Mouse (Mus musculus): ENCODE data around the gene Iqcf5.
A peak's percentile ranks its signal among the peaks of the same experiment; 100 is the strongest.

Gene Iqcf5

DNA sequence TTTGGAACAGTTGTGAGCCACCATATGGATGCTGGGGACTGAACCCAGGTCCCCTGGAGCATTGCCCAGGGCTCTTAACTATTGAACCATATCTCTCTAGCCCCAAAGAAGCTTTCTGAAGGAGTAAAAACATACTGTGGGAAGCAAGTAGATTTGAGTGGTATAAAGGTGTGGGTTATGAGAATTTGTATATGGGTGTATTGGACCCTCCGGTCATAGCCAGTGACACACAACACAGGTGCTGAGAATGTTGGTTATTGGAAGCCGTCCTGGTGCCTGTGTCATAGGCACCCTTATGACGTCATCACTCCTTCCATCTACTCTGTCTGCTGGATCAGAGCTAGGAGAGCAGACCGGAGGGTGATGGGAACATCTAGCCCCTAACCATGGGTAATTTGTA, at the start of gene Iqcf5:
TSS of gene Iqcf5 (plus strand) at position 301 of the 400 bp plus-strand sequence.
- DNase-seq: no peak

GRCm38 (mm10) chr9:106464751-106465541, 49.4 kb upstream of the Iqcf5 start:
- DNase-seq: peak; percentile 90

- DNase-seq: peak; percentile 83
These were observed 48.7 kb upstream of the Iqcf5 start, which contains the start of gene Gpr62 for GRCm38 (mm10) chr9:106465571-106466200. Gene Gpr62 (minus strand): TSS chr9:106465938.

- DNase-seq: peak; percentile 20
These were observed 47.7 kb upstream of the Iqcf5 start for GRCm38 (mm10) chr9:106466721-106467120.

GRCm38 (mm10) chr9:106467746-106468145, 46.6 kb upstream of the Iqcf5 start:
- DNase-seq: no peak

- DNase-seq: peak; percentile 20
These were observed 45.1 kb upstream of the Iqcf5 start for GRCm38 (mm10) chr9:106469317-106469716.

DNA sequence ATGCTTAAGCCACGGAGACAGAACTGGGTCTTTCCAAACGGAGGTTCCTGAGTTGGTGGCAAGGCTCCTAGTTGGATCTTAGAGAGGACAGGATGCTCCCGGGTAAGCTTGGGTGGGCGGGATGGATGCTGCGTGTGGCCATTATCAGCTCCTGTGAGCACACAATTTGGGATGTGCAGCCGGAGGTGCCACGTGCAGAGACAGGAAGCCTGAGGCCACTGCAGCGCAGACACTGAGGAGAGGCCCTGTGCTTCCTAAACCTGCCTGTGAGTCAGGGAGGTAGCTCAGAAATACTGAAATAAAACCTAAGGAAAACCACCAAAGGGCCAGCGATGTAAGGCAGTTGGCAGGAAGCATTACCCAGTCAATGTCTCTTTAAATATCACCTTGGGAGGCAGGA, 44.6 kb upstream of the Iqcf5 start:
- peak; percentile 12 for DNase-seq

- DNase-seq: peak; percentile 19
These were observed 43.2 kb upstream of the Iqcf5 start for GRCm38 (mm10) chr9:106470991-106471750.

DNA sequence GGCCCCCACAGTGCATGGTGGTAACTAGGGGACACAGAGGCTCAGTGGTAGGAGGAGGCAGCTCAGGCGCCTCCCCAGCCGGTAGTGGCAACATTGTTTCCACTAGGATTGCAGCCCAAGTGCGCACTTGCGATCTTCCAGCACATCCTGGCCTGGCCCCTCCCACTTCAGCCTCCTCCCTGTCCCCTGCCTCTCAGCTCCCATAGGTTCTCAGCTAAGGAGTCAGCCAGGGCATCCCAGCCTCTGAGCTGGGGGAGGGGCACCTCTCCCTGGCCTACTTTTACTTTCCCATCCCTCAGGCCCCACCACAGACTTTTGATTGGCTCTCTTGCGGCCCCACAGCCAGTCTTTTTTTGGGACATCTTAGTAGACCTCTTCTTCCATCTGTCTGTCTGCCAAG, 42.5 kb upstream of the Iqcf5 start:
- peak; percentile 48 for DNase-seq

DNA sequence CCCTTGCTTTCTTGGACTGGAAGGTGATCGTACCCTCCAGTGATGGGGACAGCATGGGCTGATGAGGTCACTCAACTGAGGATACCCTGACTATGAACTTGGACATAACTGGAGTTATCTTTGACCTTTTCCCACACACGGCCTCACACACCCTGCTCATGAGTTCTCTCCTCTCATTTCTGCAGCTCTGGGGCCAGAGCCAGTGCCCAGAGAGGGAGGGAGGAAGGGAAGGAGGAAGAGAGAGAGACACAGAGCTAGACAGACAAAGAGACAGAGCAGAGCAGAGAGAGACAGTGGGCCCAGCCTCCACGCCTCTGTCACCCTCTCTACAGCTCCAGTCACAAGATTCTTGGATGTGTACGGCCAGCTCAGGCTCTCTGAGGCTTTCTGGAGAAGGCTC, 42.1 kb upstream of the Iqcf5 start:
- DNase-seq: peak; percentile 21

GRCm38 (mm10) chr9:106473081-106473752, 41.2 kb upstream of the Iqcf5 start:
- peak; percentile 38 for DNase-seq

GRCm38 (mm10) chr9:106473753-106474105, 40.6 kb upstream of the Iqcf5 start:
- DNase-seq: peak; percentile 45

- DNase-seq: peak; percentile 78
These were observed 39.9 kb upstream of the Iqcf5 start for GRCm38 (mm10) chr9:106474456-106474855.

DNA sequence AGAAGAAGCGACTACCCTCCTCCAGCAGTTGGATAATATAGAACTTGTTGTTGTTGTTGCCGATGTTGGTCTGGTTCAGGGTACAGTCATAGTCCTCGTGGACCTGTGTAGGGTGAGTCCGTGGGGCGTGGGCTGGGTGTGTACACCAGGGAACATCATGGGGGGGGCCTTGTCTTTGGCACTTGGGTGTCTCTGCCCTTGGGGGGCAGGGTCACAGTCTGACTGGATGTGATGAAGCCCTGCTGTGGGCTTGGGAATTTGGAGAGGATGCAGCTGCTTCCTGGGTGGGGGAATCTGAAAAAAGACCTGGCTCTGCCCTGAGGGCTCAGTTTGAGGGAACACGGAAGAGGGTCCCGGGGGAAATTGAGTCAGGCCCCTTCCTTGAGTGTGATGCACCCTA, 39.3 kb upstream of the Iqcf5 start:
- DNase-seq: peak; percentile 48

DNA sequence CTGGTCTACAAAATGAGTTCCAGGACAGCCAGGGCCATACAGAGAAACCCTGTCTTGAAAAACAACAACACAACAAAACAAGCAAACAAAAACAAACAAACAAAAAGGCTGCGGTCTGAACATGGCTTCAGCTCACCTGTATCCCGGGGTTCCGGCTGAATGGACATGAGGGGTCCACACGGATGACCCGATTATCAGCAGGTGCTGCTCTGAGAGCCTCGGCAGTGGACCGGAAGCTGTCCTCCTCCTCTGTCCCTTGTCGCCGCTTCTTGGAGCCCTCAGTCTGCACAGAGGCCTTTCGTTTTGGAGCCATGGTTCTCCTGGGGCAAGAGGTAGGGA, 38.7 kb upstream of the Iqcf5 start, which contains the start of gene Rrp9:
TSS of gene Rrp9 (plus strand) at position 301 of the 339 bp plus-strand sequence.
- DNase-seq: peak; percentile 19

DNA sequence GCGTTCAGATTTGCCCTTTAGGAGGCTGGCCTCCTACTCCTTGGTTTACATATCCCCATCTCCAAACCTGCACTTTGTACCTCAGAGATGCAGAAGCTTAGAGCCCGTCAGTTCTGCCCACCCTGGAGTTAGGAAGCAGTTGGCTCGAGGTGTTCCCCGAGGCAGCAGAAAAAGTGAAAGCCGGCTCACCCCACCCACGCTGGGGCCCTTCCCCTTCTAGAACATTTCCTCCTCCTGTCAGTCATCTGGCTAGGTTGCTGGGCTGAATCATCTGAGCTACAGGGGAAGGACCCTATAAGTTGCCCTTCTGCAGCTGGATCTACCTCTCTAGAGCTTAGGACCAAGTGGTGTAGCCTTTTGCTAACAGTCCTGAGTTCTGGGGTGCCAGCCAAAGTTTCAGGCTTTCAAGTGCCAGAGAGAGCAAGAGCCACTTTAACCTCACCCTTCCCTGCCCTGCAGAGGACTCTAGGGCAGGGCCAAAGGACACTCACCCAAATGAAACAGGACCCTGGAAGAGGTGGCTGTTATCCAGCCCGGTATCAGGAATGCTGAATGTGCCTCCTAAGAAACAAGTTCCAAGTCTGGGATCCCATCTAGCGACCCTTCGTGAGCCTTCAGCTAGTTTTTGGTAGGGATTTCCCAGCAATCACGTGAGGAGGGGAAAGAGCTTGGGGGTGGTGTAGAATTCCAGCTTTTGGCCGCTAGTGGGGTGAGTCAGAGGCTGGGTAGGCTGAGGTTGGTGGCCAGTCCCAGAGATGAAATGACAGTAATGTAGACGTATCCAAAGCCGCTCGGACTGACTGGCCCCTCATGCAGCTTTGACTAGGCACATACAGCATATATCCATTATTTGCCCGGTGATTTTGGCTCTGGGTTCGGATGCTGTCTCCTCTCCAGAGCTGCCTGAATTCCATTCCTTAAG, 38.1 kb upstream of the Iqcf5 start:
- no peak for DNase-seq

DNA sequence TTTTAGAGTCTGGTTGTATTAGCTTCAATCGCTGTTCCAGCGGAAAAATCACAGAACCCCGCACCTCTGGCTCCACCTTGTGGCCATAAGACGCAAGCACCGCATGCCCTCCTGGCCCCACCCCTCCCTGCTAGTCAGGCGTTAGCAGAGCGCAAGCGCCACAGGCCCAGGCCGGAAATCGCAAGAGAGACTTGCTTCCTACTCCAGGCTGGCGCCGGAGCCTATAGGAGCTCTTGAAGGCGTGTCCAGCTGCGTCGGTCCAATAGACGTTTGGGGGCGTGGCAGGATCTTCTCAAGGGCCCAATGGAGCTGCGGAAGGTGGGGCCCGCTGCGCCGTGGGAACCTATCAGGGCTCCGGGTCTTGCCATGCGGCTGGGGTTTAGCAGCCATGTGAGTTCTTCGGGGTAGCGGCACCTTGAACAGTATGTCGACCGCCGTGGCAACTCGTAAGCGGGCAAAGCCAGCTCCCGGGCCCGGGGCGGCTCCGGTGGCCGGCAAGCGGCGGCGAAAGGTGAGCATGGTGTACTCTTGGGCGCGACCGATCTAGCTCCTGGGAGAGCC, 37.4 kb upstream of the Iqcf5 start, which contains the start of gene Parp3:
TSS of gene Parp3 (minus strand) at position 26 of the 561 bp plus-strand sequence.
- peak; percentile 99 for DNase-seq

GRCm38 (mm10) chr9:106477649-106478048, 36.7 kb upstream of the Iqcf5 start:
- DNase-seq: no peak

- DNase-seq: peak; percentile 5
These were observed 36.3 kb upstream of the Iqcf5 start for GRCm38 (mm10) chr9:106478101-106478500.

GRCm38 (mm10) chr9:106480541-106480940, 33.8 kb upstream of the Iqcf5 start:
- DNase-seq: peak; percentile 6

- peak; percentile 4 for DNase-seq
These were observed 33.3 kb upstream of the Iqcf5 start for GRCm38 (mm10) chr9:106481075-106481474.
